Mouse (Mus musculus) retina, embryonic 14.5 days (tissue): ENCODE measurements around the gene Tmem38b.
"Not testable (repeated sequence)": the region's sequence is repeated elsewhere in the genome, so short reads cannot be mapped to it uniquely, and the experiment has no call there.

Experiments used
- DNase-seq: peaks from one replicate; pipeline ENCODE4 v3.0.0-alpha.2; 2015; ENCODE audit warnings: low spot score

Tmem38b gene

GRCm38 (mm10) chr4:53825821-53826605, at the start of gene Tmem38b:
Gene Tmem38b, plus strand, starts transcription at chr4:53826045.
- peak; percentile 85 for DNase-seq

- no peak for DNase-seq
These were observed 44.4 kb upstream of the Tmem38b start for GRCm38 (mm10) chr4:53781396-53781795.

- no peak for DNase-seq
These were observed 43.4 kb upstream of the Tmem38b start for GRCm38 (mm10) chr4:53782216-53783070.

GRCm38 (mm10) chr4:53785746-53786398, 40.0 kb upstream of the Tmem38b start:
- DNase-seq = no peak

GRCm38 (mm10) chr4:53786851-53787250, 39.0 kb upstream of the Tmem38b start:
- DNase-seq = no peak

- no peak for DNase-seq
These were observed 36.5 kb upstream of the Tmem38b start for GRCm38 (mm10) chr4:53789346-53789745.

GRCm38 (mm10) chr4:53794257-53794966, 31.4 kb upstream of the Tmem38b start:
- no peak for DNase-seq

GRCm38 (mm10) chr4:53795086-53795485, 30.8 kb upstream of the Tmem38b start:
- no peak for DNase-seq

GRCm38 (mm10) chr4:53795706-53796105, 30.1 kb upstream of the Tmem38b start:
- DNase-seq = no peak

GRCm38 (mm10) chr4:53796865-53797772, 28.7 kb upstream of the Tmem38b start:
- DNase-seq = peak; percentile 35

GRCm38 (mm10) chr4:53798896-53799676, 26.8 kb upstream of the Tmem38b start:
- DNase-seq = peak; percentile 42

GRCm38 (mm10) chr4:53799753-53800152, 26.1 kb upstream of the Tmem38b start:
- no peak for DNase-seq

GRCm38 (mm10) chr4:53803674-53804073, 22.2 kb upstream of the Tmem38b start:
- not testable (repeated sequence) for DNase-seq

- DNase-seq = not testable (repeated sequence)
These were observed 19.4 kb upstream of the Tmem38b start for GRCm38 (mm10) chr4:53806428-53806827.

GRCm38 (mm10) chr4:53818320-53818719, 7.5 kb upstream of the Tmem38b start:
- no peak for DNase-seq

GRCm38 (mm10) chr4:53823697-53824096, 2.1 kb upstream of the Tmem38b start:
- DNase-seq = no peak

GRCm38 (mm10) chr4:53824831-53825230, 1.0 kb upstream of the Tmem38b start:
- no peak for DNase-seq

- peak; percentile 18 for DNase-seq
These were observed 900 bp downstream of the Tmem38b start for GRCm38 (mm10) chr4:53826641-53827248.

GRCm38 (mm10) chr4:53827869-53828268, 2.0 kb downstream of the Tmem38b start:
- no peak for DNase-seq
